Mouse (Mus musculus) frontal cortex, adult (tissue): ENCODE measurements at regions not wholly inside any gene's neighbourhood (a gene's known extent, or its start where the extent isn't known, plus 50 kb on each side); places are given as distances from the start of the nearest gene placed in this dataset.

ENCODE experiments used
- ATAC-seq: cut with Nextera tagmentation; 2 replicates; pipeline ENCODE4 v1.9.2; 2017; ENCODE audit warnings: mild to moderate bottlenecking, moderate library complexity, mixed read lengths; ENCODE audit not compliant: low TSS enrichment

DNA sequence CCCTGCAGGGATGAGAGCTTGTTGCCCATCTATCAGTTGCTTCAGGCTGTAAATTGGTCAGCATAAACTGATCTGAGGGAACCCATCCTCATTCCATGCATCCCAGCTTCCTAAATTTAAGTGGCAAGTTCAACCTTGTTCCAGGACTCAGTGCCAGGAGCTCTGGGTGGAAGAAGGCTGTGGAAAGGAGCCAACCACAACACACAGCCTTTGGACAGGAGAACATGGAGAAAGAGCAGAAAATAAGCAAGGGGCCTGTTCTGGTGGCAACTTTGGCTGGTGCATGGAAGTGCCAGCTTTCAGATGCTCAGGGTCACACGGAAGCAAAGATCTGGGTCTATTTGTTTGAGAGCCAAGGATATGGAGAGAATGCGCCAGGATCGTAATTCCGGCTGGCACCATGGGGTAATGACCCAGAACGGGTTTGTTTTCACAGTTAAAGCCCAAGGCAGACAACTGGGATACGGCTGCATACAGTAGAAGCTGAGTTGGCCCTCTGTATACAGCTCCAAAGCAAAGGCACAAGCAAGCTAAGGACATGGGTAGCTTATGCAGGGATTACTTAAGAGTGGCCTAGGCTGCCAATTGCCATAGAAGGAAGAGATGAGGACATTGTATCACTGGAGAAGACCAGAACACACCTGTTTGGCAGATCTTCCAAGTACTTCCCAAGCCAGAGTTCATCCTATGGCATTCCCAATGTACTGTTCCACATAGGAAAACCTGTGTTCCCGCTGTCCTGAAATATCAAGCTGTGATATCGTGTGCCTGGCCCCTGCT, 364.2 kb upstream of the Mgmt start:
- no peak for ATAC-seq

DNA sequence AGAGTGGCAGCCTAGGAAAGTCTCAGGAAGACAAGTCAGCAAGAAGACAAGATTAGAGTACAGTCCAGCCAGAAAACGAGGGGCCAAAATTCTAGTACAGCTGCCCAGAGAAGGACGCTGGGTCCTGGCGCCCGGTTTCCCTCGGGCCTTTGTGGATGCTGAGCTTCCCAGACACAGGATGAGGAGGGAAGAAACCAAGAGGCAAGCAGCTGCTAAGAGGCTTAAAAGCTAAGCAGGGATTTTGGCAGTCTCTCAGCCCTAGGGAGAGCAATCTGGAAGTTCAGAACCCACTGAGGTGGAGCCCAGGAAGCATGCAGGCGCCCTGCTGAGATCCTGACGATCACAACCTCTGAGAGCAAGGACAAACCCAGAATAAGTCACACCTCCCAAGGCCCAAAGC, 363.1 kb upstream of the Mgmt start:
- ATAC-seq = no peak

DNA sequence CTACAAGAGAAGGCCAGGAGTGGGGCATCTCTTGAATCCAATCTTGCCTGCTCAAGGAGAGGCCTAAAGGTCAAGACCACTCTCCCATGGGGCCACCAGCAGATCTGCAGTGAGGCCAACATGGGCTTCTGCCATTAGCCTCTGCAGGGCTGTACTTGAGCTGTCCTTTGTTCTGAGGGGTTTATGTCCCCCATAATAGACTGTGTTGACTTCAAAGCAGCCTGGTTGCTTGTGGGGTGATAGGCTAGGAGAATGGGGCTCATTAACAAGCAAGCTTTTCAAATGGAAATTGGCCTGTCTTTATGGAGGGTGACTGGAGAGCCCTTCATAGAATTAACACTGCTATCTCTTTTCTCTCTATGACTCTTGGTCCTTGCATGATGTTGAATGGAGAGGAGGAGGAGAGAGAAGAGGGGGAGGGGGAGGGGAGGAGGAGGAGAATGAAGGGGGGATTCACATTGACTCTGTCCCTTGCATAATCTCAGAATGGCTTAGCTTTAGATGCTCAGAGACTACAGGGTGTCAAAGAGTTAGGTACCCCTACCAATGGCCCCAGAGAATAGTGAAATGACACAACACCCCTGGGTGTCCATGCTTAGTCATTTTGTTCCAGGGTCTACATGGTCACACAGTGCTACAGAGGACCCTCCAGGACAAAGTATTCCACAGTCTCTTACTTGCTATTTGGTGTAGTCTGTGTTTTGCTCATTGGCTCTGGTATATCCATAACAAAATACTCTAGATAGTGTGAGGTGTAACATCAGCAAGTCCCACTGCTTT, 352.3 kb upstream of the Mgmt start:
- no peak for ATAC-seq

DNA sequence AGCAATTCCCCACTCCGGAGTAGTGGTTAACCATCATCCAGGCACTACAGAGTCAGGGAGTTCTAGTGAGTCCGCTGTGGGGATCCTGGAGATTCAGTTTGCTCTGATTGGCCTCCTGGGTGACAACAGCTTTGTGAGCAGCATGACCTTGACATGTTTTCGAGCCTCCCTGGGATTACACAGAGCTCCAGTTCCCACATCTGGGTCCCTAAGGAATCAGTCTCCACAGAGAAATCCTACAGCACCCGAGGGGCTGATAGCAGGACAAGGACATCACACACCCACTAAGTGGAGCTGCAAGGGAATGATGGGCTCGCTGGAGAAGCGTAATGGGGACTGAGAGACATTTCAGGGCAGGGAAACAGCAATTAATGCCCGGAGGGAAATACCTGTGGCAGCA, 351.5 kb upstream of the Mgmt start:
- ATAC-seq = no peak

DNA sequence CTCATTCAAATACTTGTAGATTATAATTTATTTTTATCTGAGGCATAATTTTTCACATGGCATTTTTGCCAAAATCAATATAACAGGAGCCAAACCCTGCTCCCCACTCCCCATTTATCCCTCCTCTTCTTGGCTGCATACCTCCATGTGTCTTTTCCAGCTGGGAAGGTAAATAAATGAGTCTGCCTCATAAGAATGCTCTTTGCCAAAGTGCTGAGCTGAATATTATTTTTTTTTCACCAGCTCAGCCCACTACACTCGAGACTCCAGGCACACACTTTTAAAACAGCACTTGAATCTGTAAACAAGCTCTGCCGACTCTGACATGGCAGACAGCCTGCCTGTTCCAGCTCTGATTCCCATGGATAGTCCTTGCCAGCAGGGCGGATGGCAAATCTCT, 346.6 kb upstream of the Mgmt start:
- no peak for ATAC-seq

DNA sequence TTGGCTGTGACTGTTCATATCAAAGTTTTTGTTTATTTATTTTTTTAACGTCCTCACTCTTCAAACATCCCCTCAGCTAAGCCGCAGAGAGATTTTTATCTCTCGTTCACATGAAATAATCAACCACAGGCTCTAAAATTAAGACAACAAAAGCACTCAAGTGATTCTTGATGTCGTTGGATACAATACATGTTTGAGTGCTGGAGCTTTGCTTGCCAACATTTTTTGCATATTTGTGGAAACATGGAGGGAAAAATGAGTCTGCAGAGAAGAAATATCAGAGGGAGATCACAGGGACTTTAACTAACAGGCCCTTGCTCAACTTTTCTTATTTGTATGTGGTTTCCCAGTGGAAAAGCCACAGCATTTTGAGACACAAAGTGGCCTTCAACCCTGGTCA, 338.0 kb upstream of the Mgmt start:
- ATAC-seq = no peak

DNA sequence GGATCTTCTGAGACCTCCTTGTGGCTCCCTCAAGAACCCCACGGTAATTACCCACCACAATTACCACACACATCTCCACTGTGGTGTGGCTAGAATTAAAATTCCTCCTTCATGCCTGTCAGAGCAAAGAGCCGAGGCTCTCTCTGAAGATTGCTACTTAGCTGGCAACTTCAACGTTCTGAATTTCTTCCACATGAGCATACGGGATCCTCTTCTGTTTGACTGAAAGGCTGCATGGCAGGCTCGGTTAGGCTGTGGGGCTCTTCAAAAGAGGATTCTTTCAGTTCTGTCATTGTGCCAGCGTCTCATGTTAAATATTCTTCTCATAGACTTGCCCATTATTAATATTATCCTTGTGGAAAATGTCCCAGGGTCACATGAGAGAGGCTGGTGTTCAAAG, 334.9 kb upstream of the Mgmt start:
- ATAC-seq = no peak

DNA sequence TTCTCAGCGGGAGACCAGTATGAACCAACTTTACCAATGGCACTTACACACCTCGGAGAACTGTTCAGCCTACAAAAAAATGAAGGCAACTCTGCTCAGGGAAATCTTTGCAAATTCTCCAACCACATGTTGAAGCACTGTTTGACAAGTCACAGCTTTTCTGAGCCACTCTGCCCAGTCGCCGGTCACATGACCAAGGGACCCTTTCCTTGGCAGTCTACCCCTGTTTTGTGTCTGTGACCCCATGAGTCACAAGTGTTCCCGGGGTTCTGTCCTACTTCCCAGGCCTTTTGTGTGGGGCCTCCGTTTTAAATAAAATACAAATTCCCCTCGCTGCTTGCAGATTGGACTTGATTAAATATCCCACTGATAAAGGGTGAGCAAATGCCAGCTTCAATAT, 323.5 kb upstream of the Mgmt start:
- no peak for ATAC-seq

DNA sequence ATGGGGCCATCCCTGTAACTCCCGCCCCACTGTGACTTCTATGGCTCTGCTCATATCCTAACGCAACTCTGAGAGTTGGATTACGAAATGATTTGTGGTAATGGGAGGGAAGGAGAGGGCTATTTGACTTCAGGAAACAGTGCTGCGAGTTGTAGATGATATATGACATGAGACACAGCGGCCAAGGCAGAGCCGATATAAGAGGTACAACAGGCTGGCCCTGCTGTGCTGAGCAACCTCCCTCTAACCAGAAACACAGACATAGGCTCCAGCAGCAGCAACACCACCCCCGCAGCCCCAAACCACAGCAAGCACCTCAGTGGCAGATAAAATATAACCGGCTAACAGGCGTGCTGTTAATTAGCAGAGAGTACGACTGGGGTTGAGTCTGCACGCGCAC, 312.5 kb upstream of the Mgmt start:
- ATAC-seq = no peak

DNA sequence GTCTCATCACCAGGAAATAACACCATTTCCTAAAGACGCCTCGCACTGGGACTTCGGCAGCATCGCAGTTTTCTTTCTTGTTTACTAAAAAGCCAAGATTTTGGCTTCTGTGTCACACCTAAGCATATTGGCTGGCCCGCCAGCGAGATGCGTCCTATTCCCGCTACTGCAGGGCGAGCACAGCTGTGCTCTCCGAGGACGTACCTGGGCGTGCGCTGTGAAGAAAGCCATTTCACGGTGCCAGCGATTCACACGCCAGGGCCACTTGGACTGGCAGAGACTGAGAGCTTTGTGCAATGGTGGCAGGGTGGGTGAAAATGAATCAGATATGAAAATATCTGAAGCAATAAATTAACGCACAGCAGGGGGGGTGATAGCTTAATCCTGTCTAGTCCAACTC, 310.1 kb upstream of the Mgmt start:
- ATAC-seq = no peak

DNA sequence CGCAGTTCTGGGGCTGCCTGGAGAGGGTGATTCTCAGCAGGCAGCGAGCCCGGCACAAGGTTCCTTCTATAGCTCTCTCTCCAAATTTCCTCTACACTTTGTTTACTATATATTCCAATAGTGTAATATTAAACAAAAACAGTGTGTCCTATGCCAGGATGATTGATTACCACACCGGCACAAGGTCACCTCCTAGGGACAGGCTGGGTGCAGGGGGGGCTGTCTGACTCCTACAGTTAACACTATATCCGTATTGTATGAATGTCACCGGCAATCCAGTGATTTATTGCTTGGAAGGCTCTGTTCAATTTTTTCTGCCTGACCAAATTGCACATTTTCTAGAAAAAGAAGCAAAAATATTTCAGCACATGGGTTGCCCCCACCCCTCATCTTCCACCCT, 305.9 kb upstream of the Mgmt start:
- ATAC-seq = no peak

DNA sequence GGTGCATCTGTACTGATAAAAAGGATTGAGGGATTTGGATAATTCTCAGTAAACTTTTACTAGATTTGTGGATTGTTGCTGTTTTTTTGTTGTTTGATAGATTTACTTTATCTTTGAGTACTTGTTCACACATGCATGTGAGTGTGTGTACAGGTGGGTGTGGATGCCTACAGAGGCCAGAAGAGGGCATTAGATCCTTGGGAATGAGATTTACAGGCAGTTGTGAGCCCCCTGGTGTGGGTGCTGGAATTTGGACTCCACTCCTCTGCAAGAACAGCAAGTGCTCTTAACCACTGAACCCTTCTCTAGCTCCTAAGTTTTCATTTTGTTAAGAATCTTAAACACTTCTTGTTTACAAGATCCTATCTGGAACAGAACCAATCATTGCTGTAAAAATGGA, 303.5 kb upstream of the Mgmt start:
- no peak for ATAC-seq

DNA sequence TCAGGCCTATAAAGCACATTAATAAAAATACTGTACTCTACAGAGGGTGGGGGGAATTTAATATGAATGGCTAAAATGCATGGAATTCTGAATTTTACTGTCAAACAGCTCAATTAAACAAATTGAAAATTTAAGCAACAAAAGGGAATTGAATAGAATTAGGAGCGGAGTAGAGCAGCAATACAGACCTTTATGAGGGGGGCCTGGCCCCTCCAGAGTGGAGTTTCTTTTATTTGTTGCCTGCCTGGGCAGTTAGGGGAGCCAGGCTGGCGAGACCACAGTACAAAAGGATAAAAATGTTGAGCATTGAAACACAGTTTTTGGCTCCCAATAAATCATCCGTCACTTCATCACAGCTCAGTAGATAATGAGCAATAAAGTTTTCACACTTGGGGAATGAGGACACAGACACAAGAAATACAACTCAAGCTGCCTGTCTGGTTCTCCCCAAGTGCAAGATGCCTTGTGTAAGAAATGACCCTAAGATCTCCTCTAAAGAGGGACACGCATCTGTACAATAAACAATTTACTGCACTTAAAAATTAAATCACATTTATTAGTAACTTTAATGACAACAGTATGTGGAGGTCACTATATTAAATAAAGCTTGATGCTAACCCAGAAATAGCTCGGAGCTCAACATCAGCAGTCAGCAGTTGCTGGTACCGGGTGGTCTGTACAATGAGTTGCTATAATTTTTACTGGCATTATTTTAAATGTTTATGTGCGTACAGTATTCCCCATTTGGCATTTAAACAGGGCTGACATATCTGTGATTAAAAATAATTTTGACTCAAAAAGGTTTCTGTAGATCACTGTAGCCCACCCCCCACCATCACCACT, 286.9 kb upstream of the Mgmt start:
- no peak for ATAC-seq

DNA sequence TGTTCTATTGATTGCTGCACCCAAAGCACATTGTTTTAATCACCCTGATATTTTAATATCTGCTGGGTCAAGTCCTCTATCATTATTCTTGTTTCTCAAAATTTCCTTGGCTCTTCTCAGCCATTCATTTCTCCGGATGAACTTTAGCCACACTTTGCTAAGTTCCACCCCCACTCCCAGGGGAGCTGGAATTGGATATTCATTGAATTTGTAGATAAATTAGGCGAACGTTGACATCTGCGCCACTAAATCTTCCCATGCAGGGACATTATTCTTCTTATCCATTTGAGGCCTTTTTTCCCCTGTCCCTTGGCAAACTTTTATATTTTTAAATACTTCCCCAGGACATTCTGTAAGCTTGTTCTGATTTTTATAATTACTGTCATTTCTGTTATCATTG, 280.9 kb upstream of the Mgmt start:
- ATAC-seq = no peak

DNA sequence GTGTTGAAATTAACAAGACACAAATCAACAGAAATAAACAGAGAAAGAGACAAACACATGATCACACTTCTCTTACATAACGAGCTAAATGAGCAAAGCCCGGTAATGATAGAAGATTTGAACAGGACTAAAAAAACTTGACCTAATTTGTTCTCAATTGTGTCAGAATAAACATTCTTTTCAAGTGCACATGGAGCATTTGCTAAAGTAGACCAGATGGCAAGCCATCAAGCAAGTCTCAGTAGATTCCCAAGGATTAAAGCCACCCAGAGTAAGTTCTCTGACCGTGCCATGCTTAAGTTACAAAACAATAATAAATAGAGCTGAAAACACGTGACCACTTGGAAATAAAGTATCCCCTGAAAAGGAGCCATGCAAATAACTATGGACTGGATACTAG, 269.9 kb upstream of the Mgmt start:
- no peak for ATAC-seq

DNA sequence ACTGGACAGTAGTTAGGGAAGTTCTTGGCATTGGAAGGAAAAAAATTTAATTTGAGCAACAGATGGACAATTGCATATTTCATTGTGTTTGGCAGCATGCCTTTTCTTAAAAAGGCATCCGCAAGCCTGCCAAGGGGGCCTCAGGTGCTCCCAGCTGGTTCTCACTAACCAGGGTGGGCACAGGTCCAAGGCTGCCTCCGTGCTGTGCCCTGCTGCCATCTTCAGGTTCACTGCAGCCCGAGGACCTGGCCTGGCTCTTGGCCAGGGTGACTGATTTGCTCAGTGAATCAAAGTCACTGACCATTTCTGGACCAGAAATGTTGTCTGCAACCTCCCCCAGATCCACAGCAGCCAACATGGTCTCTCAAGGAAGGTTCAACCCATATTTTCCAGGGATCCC, 263.3 kb upstream of the Mgmt start:
- no peak for ATAC-seq

DNA sequence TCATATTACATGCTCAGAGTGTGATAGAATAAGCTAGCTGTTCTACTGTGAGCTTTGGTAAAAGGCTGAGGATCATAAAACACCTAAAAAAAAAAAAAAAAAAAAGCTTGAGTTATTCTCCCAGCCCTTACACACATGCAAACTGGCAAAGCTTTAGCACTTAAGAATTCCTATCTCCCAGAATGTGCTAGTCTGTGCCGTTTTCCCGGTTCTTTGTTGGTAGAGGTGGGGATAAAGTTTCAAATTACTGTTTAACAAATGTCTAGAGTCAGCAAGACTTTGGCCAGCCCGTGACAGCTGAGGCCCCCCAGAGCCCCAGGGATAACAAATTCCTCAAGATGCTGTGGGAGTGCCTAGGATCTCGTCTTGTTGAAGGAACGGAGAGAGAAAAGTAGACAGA, 254.3 kb upstream of the Mgmt start:
- no peak for ATAC-seq

DNA sequence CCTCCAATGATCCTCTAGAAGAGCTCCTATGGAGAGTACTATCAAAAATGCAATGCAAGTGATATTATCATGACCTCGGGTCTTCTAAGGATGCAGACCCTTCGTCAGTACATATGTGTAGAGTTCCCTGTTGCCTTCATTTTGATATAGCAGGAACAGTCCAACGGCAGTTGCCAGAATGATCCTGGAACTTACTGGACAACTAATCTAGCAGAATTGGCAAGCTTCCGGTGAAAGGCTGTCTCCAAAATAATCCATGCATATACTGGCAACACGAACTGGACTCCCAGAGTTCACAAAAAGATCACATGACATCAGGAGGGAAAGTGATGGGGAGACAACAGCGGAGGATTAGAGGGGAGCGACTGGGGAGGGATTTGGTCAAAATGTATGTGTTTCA, 253.6 kb upstream of the Mgmt start:
- ATAC-seq = no peak

DNA sequence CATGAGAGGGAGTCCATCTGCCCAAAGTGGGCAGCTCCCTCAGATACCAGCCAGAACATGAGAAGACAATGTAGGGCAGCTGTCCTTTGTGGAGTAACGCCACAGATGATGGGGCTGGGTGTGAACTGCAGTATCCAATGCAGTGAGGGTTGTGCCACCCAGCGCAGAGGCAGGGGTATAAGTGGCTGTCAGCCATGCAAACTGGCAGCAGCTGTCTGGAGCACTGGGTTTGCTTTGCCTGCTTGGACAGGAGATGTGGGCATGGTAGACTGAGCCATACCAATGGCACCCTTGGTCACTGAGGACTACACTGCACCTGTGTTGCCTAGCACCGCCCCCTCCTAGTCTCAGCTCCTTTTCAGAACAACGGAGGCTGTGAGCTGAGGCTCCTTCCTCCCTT, 244.6 kb upstream of the Mgmt start:
- no peak for ATAC-seq

DNA sequence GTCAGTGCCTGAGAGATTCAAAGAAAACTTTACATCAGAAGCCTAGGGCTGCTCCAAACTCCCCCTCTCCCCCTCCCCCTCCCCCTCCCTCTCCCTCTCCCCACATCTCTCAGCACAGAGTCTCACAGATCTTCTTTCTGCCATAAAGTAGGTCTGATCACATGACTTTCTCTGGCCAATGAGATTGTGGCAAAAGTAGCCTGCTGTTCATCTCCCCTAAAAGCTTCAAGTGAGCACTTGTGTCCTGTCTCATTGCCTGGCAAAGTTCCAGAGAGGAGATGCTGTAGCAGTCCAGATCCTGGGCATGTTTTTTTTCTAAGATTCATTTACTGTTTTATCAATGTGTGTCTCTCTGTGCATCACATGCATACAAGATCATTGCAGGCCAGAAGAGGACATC, 234.5 kb upstream of the Mgmt start:
- ATAC-seq = no peak

DNA sequence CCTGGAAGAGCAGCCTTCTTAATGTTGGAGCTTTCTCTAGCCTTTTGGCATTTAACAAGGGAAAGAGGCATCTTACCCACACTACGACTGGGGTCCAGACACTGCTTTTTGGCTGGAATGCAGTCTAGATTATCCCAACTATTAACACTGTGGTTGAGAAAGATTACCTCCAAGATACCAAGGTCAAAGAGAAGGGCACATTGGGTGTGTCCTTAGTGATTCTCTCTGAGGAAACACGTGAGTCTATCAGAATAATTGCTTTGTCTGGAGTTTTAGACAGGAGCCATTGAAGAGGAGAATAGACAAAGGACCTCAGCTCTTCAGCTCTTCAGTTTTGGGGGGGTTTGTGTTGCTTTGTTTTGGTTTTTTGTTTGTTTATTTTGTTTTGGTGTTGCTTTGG, 234.0 kb upstream of the Mgmt start:
- no peak for ATAC-seq

DNA sequence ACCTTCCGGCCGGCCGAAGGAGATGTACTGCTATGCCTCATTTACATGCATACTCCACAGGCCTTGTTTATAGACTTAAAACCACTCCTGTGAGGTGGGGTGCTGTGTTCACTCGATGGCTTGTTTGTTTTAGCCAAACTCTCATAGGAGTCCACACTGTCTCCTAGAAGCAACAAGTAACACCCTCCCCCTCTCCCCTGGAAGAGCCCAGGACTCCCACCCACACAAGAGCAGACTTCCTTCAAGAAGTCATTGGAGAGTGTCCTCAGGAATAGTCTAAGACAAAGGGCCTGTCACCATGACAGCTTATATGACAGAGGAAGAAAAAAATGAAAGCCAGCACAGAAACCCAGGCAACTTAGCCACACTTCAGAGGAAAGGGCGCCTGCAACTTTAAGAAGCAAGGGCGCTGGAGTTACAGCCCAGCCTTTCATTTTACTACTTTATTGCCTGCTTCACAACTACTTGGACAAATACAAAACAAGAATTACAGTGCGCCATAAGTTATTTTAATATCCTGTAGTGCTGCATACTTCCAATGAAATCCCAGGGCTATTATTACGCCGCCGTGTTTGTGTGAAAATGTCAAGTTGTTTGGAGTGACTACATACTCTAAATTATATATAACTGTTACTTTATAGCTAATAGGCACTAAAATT, 229.9 kb upstream of the Mgmt start:
- no peak for ATAC-seq
